Mouse (Mus musculus) right cerebral cortex, postnatal 10 days (tissue): ENCODE data around the gene Plekhh1.

Experiments
- DNase-seq, 2 experiments: peaks; one replicate each; pipeline ENCODE4 v3.0.0; 2021; ENCODE audit warnings: low spot score in 2 of 2

Plekhh1 gene

GRCm38 (mm10) chr12:79028911-79029861 lies at the start of gene Plekhh1:
Gene Plekhh1, plus strand, starts transcription at chr12:79029163.
- peak; percentile 36 to 46 for DNase-seq

- DNase-seq = peak; percentile 38 to 51
Observed at GRCm38 (mm10) chr12:78980683-78981091, 48.3 kb upstream of the Plekhh1 start.

DNA sequence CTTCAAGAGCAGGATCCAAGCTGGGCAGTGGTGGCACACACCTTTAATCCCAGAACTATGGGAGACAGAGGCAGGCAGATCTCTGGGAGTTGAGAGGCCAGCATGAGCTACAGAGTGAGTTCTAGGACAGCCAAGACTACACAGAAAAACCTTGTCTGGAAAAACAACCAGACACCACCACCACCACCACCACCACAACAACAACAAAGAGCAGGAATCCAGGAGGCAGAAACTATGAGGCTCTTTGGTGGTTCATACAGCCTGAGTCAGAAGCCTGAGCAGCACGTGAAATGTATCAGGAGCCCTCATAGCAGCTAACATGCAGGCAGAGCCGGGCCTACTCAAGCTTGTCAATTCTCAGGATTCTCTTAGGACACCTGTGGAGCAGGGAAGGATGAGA lies 47.8 kb upstream of the Plekhh1 start:
- no peak for DNase-seq

GRCm38 (mm10) chr12:78981938-78982825 lies 46.8 kb upstream of the Plekhh1 start:
- peak in 1 of 2 experiments; percentile 40 for DNase-seq

GRCm38 (mm10) chr12:78983296-78984034 lies 45.5 kb upstream of the Plekhh1 start:
- DNase-seq = no peak

DNA sequence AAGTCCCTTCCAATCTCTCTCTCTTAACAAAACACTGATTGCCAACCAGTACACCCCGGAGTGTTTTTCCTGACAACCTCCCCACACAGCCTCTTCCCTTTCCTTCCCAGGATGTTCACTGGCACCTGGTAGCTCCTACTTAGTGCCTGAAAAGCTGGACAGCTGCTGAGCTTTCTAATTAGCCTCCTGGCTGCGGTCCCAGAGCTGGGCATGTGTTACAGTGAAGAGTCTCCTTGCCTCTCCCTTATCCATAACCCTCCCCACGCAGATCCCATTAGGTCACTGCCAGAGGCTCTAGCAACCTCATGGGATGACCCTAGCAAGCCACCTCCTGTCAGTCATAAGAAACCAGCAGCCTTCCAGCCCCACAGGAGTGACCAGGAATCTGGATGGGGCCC lies 44.9 kb upstream of the Plekhh1 start:
- DNase-seq = peak; percentile 77 to 82

GRCm38 (mm10) chr12:78987581-78988081 lies 41.3 kb upstream of the Plekhh1 start:
- DNase-seq = peak in 1 of 2 experiments; percentile 35

DNA sequence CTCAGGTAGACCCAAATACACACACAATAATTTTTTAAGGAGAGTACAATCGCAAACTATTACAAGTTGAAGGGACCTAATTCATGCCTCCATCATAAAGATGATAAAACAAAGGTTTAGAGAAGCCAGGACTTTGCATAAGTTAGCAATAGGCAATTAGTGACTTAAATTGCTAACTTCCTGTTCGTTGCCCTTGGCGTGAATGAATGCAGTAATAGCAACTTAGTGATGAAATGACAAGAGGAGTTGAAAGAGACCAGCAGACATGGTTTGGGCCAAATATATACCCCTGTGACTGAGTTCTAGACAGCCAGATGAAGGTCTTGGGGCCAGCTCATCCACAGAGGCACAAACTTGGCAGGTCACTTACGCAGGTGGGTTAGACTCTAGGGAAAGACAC lies 32.7 kb upstream of the Plekhh1 start:
- no peak for DNase-seq

DNA sequence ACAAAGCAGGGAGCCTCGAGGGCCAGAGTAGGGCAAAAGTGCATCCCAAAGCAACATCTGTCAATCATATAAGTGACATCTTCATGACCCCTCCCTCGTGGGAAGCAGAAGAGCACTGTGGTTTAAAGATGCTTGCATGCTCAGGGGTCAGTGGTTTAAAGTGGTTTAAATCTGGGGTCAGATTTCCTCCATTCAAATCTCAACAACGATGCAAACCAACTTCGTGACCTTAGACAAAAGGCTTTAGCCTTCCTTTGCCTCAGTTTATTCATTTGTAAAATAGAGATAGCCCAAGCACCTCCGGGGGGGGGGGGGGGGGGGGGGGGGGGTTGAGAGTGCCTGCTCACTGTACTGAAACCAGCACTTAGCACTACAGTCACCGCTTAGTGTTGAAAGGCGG lies 32.3 kb upstream of the Plekhh1 start:
- no peak for DNase-seq

DNA sequence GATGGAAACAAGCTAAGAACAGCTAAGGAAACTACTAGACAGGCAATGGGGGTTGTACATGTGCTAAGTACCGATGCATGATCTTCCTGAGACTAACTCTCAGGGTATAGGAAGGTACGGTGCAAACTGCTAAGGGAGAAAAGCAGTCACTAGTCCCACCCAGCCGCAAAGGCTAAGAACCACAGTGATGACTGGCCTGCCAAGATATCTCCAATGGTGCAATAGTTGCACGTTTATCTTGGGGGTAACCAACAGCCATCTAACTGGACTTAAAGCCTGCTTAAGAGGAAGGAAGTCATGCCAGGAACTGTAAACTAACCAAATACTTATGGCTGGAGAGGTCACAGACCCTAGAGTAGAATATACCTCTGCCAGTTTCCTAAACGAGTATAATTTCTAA lies 26.6 kb upstream of the Plekhh1 start:
- DNase-seq = no peak

- no peak for DNase-seq
Observed at GRCm38 (mm10) chr12:79002978-79003377, 26.0 kb upstream of the Plekhh1 start.

GRCm38 (mm10) chr12:79005456-79005855 lies 23.5 kb upstream of the Plekhh1 start:
- DNase-seq = no peak

GRCm38 (mm10) chr12:79006076-79006475 lies 22.9 kb upstream of the Plekhh1 start:
- DNase-seq = no peak

- peak; percentile 74 to 76 for DNase-seq
Observed at GRCm38 (mm10) chr12:79006478-79007125, 22.4 kb upstream of the Plekhh1 start.

DNA sequence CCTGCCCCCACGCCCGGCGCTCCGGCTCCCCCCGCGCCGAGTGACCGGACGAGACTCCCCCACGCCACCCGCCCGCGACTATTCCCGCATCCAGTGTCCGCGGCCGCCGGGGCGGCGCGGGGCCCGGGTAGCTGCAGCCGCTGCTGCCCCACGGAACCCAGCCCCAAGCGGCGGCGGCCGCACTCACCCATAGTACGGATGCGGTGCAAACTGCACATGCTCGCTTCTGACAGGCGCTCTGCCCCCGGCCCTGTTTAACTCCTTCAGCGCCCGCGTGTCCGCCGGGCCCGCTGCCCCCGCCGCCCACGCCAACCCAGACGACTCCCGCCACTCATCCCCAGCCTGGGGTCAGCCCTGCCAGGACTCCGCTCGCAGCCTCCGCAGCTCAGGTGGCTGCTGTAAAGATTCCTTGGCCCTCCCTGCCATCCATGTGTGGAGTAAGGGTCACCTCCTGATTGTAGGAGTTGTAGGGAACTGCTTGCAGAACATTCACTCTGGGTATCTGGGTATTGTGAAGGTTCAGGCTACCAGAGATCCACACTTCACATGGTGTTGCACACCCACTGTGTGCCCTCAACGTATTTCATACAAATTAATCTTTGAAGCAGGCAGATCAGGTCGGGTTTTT lies 21.7 kb upstream of the Plekhh1 start, which contains the start of gene Tmem229b:
TSS of gene Tmem229b (minus strand) at position 502 of the 628 bp plus-strand sequence.
- peak; percentile 82 for DNase-seq

- DNase-seq = no peak
Observed at GRCm38 (mm10) chr12:79010569-79010968, 18.4 kb upstream of the Plekhh1 start.

- DNase-seq = no peak
Observed at GRCm38 (mm10) chr12:79016109-79016508, 12.9 kb upstream of the Plekhh1 start.

- no peak for DNase-seq
Observed at GRCm38 (mm10) chr12:79017994-79018399, 11.0 kb upstream of the Plekhh1 start.

DNA sequence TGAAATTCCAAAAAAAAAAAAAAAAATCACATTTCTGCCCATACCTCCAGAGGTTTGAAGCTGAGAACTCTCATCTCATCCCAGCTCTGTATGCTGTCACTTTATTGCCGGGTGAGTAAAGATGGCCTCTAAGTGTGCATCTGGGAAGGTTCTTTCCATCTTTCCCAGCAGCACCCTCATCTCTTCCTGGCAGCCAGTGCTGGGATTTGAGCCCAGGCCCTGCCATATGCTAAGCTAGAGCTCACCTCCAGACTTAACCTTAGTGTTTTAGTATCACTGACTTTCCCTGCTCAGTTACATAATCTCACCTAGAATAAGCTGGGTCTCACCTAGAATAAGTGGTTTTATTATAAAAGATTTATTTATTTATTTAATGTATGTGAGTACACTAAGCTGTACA lies 7.1 kb upstream of the Plekhh1 start:
- no peak for DNase-seq

GRCm38 (mm10) chr12:79022882-79023281 lies 6.1 kb upstream of the Plekhh1 start:
- peak; percentile 57 to 76 for DNase-seq
